Mouse (Mus musculus): ENCODE results near the gene Dnah3. TPM values are rescaled to one million over a fixed set of nuclear protein-coding genes. Genes with fewer than 3 reads are reported as not detected.

Gene Dnah3
- total RNA-seq, 2 experiments from 2014 or later, result 0.05 to 0.13 TPM

DNA sequence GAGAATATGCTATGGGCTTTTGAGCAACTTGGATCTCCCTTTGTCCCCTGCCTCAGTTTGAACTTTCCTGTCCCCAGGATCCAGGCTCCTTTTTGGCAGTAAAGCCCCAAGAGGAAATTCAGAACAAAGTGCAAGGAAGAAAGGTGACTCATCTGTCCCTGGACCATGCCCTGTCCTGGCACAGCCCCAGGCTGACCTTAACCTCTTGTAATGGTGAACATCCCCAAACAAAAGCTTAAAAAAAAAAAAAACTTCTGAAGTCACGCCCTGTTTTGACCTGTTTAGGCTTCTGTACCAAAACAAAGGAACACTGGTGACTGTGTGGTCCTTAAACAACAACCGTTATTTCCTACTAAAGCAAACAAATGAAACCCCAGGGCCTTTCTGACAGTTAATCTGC, 153.5 kb downstream of the Dnah3 start:
- peak; percentile 42 for DNase-seq

DNA sequence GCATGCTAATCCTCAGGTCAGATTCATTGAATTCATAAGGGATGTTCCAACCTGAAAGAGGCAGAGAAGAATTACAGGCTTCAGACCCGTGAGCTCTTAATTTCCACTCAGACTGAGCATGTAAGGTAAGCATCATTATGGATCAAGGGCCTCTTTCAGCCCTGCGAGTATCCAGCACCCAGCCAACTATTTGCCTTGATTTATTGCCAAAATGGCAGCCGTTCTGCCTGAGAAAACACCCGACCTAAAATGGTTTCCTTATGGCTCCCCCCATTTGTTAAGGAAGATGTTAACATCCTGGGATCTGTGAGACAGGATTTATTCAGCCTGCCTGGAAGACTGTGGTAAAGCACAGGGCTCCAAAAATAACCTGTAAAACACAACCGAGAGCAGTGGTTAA, 158.0 kb downstream of the Dnah3 start:
- DNase-seq, result no peak

DNA sequence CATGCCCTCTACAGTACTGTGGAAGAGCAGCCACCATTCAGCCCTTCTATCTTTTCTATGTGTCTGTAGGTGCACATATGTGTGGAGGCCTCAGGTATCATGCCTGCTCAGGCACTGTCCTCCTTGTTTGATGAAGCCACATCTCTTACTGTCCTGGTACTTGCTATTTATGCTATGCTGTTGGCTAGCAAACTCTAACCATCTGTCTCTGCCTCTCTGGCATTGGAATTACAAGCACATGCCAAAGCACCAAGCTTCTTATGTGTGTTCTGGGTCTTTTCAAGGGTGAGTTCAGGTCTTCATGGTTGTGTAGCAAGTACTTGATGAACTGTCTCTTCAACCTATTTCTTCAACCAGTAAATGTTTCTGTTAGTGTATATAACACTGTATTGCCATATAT, 158.8 kb downstream of the Dnah3 start:
- no peak for DNase-seq

DNA sequence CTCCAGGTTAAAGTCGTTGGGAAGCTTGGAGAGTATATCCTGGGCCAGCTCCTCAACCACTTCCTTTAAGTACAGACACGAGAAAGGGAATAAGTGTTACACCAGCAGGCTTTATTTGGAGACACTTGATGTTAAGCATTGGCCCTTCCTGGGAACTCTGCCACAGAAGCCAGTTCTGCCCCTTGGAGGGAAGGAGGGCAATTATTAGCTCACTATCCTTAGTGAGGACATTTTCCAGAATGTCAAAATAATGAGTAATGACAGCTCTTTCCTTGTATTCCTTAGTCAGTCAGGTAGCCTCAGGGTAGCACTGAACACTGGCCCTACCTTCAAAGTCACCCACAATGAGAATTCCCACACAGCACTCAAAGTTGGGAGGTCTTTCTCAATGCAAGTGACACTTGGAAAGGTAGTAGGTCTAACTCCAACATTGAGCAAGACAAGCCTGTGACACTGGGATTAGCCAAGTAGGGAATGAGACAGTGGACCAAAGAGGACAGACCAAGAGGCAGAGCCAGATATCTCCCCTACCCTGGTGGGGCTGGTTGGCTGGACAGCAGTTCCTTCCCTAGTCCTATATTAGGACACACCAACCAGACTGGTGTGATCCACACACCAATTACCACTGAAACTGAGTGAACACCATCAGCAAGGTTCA, 166.2 kb downstream of the Dnah3 start:
- no peak for DNase-seq

DNA sequence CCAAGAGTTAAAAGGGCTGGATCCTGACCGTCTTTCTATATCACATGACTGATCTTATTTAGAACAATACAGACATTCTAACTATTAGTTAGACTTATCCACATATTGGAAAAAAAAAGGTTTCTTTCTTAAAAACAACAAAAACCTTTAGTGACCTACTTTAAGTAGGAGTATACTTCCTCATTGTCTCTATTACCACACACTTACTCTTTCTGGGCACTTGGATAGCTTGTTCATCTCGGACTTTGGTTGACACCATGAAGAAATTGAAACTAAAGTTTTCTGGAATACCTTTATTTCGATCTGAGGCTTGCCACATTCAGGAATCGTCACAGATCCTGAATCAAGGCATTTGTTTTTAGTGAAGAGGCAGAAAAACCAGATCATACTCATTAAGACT, 174.0 kb downstream of the Dnah3 start:
- no peak for DNase-seq

DNA sequence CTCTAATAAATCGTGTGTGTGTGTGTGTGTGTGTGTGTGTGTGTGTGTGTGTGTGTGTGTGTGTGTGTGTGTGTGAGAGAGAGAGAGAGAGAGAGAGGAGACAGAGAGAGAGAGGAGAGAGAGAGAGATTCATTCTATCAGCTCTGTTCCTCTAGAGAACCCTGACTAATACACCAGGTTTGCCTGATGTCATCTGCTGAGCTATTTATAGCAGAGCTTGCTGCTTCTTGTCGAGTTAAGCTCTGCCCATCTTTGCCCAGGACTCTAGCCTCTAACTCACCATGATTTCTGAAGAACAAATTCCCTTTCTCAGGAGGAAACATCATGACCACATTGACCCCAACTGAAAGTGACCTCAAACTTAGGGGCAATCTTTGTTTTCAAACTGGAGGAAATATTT, 174.6 kb downstream of the Dnah3 start:
- DNase-seq, result no peak

DNA sequence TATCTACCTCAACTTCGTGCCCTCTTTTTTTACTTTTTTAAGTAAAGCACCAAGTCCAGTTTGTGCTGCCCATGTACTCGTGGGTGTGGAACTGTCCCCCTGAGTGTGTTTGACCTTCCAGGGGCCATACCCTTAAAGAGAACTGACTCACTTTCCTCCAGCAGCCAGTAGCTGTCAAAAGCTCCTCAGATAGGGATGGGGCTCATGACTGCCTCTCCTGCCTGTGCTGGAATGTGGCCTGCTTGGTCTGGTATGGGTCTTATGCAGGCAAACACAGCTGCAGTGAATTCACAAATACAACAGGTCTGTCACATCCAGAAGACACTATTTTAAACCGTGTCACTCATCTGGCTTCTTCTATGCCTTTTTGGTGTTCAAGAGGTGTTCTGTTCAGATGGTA, 183.4 kb downstream of the Dnah3 start:
- DNase-seq, result no peak

DNA sequence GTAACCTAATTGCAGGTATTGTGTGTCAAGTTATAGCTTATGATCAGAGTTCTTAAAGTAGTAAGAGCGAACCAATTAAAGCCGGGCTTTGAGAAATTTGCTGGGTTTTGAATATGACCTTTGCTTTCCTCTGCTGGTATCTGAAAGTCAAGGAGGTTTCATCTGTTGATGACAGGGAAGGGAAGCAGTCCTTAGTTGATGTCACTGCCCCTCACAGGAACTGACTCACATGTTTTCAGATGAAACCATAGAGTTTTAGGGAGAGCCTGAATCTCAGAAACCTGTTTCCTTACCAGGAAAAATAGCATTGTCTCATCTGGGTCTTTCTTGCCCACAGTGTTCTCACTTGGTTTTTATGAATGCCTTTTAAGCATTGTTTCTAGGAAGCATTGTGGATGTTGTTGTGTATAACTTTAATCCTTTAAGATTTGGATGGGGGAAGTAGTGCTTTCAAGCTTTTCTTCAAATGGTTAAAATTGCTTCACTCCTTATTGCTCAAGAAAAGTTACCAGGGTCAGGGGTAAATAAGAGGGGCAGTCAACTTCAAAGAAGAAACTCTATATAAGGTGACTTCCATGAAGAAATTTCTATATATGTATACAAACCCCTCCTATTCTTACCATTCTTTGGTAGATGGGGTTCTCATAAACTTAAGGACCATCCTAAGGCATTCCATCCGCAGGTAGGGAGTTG, 188.4 kb downstream of the Dnah3 start:
- no peak for DNase-seq

DNA sequence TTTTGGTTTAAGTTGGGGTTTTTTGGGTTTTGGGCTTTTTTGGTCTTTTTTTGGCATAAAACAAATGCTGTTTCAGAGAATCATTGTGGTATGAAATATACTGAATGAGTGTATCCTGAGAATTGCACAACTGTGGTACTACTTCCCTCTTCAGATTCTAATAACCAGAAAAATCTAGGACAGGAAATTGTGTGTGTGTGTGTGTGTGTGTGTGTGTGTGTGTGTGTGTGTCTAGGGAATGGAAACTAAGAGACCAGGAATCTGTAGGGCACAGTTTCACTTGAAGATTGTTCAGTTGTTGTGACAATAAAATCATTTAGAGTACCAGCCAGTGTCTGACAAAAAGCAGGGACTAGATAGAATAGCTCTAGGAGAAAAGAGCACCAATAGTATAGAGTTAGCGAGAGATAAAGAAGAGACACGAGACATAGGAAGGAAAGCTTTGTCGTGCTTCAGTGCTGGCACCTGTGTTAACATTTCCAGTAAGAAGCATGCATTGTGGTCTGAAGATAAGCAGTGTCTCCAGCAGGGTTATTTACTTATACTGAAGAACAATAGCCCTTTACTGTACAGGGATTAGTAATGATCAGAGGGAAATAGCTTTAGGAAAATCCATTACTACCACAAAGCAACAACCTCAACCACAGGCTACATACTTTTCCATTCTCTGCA, 195.6 kb downstream of the Dnah3 start:
- DNase-seq, result no peak

DNA sequence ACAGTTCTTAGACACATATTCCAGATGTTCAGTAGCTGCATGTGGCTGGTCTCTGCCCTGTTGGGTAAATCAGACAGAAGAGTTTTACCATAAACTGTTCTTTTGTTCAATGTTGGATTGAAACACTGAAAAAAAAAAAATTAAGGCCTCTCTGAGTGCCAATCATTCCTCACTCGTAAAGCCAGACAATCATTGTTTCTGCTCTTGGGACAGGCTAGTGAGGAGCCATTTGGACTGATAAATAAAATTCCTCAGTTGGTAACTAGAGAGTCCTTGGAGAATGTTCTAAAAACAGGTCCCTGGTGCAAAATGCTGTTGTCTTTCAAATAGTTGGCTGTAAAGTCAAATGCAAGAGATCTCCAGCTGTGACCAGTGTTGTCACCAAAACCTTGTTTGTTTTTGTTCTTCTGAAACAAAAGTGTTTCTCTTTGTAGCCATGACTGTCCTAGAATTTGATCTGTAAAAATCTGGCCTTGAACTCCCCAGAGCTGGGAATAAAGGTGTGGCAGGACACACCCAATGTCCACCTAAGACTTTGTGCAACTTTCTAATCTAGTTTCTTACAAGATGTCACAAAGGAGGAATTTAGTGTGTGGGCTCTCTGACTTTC, 196.7 kb downstream of the Dnah3 start:
- DNase-seq, result no peak

DNA sequence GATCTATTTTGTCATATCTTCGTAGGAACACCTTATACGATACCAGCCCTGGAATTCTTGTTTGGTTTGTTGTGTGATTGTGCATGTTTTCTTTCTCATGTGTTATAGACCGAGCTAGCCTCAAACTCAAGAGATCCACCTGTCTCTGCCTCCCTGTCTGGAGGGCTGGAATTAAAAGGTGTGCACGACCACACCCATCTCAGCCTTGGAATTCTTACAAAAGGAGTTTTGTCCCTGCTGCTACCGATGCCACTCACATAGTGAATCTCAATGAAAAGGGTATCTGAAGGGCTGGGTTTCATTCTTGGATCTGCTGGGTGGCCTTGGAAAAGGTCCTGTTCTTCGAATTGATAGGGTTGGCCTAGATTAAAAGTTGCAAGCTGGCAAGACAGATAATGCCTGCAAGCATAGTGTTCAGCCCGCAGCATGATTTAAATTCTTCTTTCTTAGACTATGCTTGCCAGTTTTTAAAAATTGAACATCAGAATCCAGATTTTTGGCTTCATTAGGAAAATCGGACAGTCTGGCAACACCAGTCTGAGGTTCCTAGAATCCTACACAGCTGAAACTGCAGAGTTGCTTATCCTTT, 197.5 kb downstream of the Dnah3 start:
- no peak for DNase-seq

DNA sequence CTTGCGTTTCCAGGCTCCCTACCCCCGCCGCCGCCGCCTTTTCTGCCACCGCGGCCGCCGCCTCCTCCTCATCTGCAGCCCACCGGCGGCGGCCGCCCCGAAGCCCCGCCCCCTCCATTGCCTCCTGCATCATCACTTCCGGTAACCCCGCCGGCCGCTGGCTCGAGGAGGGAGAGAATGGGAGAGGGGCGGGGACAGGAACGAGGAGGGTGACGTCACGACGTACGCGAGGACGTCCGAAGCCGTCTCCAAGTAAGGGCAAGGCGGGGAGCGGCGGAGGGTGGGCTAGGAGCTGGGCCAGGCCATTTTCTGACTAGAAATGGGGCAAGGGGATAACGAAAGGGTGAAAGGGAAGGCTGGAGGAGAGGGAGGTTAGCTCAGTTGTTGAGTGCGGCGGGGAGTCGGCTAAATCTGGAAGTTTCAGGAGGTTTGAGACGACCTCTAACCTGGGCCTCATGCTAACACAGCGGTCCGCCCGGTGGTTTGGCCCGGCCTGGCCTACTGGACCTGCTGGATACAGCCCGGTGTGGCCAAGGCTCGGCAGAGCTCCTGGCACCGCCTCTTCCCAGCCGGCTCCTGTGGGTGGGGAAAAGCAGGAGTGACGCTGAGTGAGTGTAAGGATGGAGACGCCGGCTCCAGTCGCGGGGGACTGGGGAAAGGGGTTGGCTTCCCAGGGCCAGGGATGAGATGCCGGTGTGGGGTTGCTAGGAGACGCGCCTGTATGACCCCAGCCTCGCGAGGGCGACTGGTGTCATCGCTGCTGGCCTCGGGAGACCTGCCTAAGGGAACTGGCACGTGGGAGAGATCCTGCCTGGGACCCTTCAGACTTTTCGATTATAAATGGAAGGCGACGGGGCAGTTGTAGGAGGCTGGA, 199.2 kb downstream of the Dnah3 start, which contains the start of the genes Lyrm1 and Dcun1d3:
Gene Lyrm1, plus strand, starts transcription at position 223 of the 874 bp plus-strand sequence.
Gene Dcun1d3, minus strand, starts transcription at position 660 of the 874 bp plus-strand sequence.
- DNase-seq, result peak; percentile 97

DNA sequence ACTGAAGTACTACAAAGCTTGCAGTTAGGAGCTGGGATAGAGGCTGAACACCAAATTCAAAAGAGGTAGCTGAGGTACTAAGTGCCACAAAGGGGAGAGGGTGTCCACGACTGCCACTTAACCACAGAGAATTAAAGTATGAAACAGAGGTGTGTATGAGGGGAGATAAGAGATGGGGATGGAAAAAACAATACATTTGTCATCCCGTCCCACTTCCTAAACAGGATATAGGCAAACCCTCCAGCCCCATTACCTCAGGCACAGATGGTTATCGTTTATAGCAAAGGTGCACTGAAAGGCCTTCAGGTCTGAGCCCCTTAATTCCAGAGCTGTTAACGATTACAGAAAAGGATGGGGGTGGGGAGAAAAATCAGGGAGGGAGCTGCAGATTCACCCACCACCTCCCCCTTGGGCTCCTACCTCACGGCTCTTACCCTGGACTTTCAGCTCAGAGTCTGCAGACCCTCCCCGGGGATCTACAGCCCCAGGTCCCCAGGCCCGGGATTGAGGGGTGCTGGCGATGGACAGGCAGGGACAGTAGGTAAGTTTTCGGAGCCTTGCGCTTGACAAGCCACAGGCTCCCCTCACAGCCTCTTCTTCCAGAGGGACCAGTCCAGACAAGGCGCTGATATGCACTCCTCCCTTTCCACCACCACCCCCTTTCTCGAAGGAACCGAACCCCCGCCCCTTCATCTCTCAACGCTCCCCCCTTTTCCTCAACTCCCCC, 200.1 kb downstream of the Dnah3 start:
- DNase-seq, result no peak

DNA sequence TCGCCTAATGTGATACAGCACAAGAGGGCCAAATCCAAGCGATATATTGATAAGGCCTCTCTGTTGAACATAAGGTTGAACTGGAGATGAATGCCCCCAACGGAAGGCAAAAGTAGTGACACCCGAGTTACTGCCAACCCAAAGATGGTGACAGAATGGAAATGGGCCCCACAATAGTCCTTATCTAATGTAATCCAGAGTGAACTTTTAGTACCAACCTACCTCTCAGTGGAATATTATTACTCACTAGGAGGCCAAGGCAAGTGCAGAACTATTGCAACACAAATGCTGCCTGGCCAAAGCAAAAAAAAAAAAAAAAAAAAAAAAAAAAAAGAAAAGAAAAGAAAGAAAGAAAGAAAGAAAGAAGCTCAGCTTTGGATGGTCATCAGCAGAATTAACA, 202.3 kb downstream of the Dnah3 start:
- DNase-seq, result no peak

DNA sequence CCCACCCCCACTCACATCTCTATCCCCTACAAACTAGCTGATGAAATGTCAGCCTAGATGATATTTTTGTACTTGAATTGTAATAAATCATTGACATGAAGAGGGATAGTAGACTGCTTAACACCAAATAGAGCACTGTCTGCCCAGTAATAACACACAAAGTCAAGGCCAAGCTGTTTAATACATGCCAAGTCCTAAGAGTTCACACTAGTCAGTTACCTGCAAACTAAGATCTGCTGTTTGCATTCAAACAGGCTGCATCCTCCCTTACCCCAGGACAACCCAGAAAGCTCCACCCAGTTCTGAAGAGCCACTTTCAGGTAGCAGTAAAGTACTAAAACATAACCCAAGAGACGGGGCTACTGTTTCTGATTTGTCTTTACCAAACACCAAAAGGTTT, 202.9 kb downstream of the Dnah3 start:
- DNase-seq, result no peak

DNA sequence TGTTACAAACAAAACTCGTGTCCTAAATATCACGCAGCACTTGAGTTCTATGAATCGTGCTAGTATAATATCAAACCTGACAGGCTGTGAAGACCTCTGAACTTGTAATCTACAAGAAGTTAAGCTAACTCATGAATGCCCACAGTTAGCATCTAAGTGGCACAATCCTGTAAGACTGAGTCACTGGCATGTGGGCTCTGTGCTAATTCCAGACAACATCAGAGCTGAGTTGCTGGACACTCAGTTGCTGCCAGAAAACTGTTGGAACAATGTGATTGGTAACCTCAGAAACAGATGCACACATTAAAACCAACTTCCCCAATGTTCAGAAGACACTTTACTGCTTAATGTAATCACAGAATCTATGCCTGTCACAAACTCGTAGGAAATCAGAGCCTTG, 207.2 kb downstream of the Dnah3 start:
- DNase-seq, result no peak

DNA sequence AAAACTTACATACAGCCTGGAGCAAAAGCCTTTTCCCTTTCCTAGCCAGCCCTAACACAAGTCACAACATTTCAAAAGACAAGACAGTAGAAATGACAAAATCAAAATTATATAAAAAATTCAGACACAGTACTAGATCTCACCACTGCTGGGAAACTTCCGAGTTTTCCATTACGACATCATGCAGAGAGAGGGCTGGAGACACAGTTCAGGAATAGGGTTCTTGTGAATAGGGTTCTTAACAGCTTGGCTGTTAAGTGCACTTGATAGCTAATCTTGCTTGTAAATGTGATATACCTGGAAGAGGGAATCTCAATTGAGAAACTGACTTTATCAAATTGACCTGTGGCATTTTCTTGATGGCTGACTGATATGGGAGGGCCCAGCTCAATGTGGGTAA, 213.9 kb downstream of the Dnah3 start:
- DNase-seq, result no peak

DNA sequence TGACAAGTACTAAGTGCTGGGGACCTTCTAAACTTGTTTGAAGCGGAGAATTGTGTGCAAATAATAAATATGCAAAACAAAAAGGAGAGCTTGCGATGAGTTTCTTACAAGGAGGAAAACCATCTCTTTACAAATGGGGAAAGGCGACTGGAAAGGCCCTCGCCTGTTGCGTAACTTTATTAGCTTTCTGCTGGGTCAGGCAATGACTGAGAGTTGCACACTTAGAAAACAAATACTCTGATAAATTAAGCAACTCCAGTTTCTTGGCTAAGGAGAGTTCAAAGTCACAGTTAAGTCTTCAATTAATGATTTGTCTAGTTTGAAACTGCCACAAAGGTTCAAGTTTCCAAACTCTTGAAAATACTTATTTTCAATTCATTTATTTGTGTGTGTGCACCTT, 214.7 kb downstream of the Dnah3 start:
- no peak for DNase-seq

DNA sequence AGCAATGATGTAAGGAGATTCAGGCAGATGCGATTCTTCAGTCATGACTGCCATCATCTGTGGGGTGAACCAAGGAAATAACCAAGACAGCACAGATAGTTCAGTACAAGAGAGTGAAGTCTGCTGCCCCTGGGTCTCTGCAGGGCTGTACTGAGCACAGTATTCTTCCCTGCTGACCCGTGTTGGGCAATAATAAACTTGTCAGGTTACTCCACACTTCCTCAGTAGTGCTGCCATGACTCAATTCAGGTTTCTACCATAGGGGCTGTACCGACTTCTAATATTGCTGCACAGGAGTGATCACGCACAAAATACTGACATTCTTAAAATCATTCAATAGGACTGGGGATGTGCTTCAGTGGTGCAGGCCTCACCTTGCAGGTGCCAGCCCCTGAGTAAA, 215.9 kb downstream of the Dnah3 start:
- no peak for DNase-seq

DNA sequence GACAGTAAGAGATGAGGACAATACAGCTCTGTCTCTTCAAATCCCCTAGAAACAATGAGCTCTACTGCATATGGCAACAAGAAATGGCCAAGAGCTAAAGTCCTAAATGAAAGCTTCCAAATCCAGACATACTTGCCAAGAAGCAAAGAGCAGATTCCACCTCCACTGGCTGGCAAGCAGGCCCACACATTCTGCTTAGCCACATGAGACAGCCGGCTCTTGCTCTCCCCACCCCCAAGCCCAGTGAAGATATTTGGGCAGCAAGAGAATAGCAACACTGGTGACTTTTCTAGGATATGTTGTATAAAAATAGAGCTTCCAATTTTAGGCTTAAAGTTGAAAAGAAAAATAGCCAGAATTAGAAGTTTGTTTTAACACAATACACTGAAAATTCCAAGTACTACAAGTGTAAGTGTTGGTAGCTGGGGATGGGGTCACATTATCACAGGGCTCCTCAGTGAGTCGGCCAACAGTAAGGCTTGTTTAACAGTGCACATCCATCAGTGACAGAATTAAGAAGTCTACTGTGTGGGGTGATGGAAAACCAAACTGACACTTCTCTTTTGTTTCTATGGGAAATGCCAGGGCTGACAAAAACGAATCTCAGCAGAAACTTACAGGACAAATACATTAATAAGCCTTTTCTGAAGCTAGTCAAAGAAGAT, 219.2 kb downstream of the Dnah3 start:
- DNase-seq, result no peak
